Mouse (Mus musculus) limb, embryonic 14.5 days (tissue): Measurements from ENCODE around the gene Sspo. TPM values are rescaled to one million over a fixed set of nuclear protein-coding genes. Genes with fewer than 3 reads are reported as not detected.

Source experiments
- ATAC-seq: fragments of 200-750 bp; cut with Nextera tagmentation; 2 replicates; pipeline ENCODE4 v1.8.0; 2017; ENCODE audit warnings: low read depth, moderate number of reproducible peaks, moderate TSS enrichment; ENCODE audit not compliant: low FRiP score
- DNase-seq: peaks from one replicate; pipeline ENCODE4 v3.0.0-alpha.2; 2015; ENCODE audit warnings: low spot score
- H3K27ac ChIP-seq: fragments of 300-500 bp; sonication (generic); replicated peaks from 2 replicates; pipeline ENCODE4 v1.5.1; 2014; ENCODE audit warnings: low read depth, mild to moderate bottlenecking, low read length, moderate library complexity, mixed read lengths
- H3K27me3 ChIP-seq: fragments of 300-500 bp; sonication (generic); 2 replicates; pipeline ENCODE4 v1.6.1; 2014; ENCODE audit warnings: low read length, mixed read lengths; ENCODE audit not compliant: control insufficient read depth, insufficient read depth
- H3K36me3 ChIP-seq: fragments of 300-500 bp; sonication (generic); 2 replicates; pipeline ENCODE4 v1.6.1; 2014; ENCODE audit warnings: mild to moderate bottlenecking, low read length, moderate library complexity, mixed read lengths; ENCODE audit not compliant: control insufficient read depth, insufficient read depth
- H3K4me1 ChIP-seq: fragments of 300-500 bp; sonication (generic); 2 replicates; pipeline ENCODE4 v1.6.1; 2014; ENCODE audit warnings: antibody characterized with exemption, low read length, mixed read lengths; ENCODE audit not compliant: control insufficient read depth, insufficient read depth
- H3K4me2 ChIP-seq: fragments of 300-500 bp; sonication (generic); replicated peaks from 2 replicates; pipeline ENCODE4 v1.6.1; 2014; ENCODE audit warnings: low read depth, mild to moderate bottlenecking, low read length, moderate library complexity; ENCODE audit not compliant: severe bottlenecking
- H3K4me3 ChIP-seq: fragments of 300-500 bp; sonication (generic); replicated peaks from 2 replicates; pipeline ENCODE4 v1.5.1; 2014; ENCODE audit warnings: low read length
- H3K9ac ChIP-seq: fragments of 300-500 bp; sonication (generic); 2 replicates; pipeline ENCODE4 v1.6.1; 2014; ENCODE audit warnings: mild to moderate bottlenecking, low read depth, low read length, moderate library complexity; ENCODE audit not compliant: severe bottlenecking
- H3K9me3 ChIP-seq: fragments of 300-500 bp; sonication (generic); 2 replicates; pipeline ENCODE4 v1.6.1; 2016; ENCODE audit warnings: low read length; ENCODE audit not compliant: control insufficient read depth
- POLR2A ChIP-seq: fragments of 200-500 bp; IDR thresholded peaks from 2 replicates; pipeline ENCODE4 v1.8.0; 2012; ENCODE audit warnings: inconsistent platforms, mild to moderate bottlenecking, moderate library complexity, borderline replicate concordance; ENCODE audit not compliant: insufficient read depth, insufficient read length; ENCODE audit errors: extremely low read depth
- WGBS: fragments of 180-500 bp; shearing (Covaris S2); extraction: QIAGEN DNeasy Blood & Tissue Kit; methylation state at CpG from one replicate; pipeline ENCODE4 v1.1.7; 2014; 5-methylcytosine and 5-hydroxymethylcytosine counted together
- polyA plus RNA-seq, 2 experiments: library from polyadenylated mRNA; depleted of rRNA in 1 of 2; stranded (reverse) in 1 of 2; unstranded in 1 of 2; fragments of >200 nt; fragmentation: Nextera tagmentation in 1 of 2; extraction: Ambion mirVana in 1 of 2; gene quantifications; 2 replicates each; pipeline versions ENCODE4 v1.2.1 to v1.2.3; 2012 to 2014

The Sspo gene
- polyA plus RNA-seq, 2 experiments = 0.07 to 1.2 TPM

- Histone ChIP-seq H3K9ac (no peak overlapping the region), H3K4me3 (no peak overlapping the region), H3K4me1 (no peaks in the 10 kb centered on the region), H3K4me2 (no peak overlapping the region), H3K27me3 (no peaks in the 10 kb centered on the region), H3K9me3 (no peaks in the 10 kb centered on the region), H3K27ac (no peak overlapping the region), H3K36me3 (no peaks in the 10 kb centered on the region)
- ATAC-seq (no peak), DNase-seq (no peak)
- TF ChIP-seq POLR2A = no peak
- WGBS = 74% methylated on average over 4 of the region's 4 CpGs
These were observed 19.1 kb upstream of the Sspo start for GRCm38 (mm10) chr6:48428769-48429557.

GRCm38 (mm10) chr6:48430748-48431147, 17.3 kb upstream of the Sspo start:
- Histone ChIP-seq H3K27me3 (no peaks in the 10 kb centered on the region), H3K9me3 (no peaks in the 10 kb centered on the region), H3K36me3 (no peaks in the 10 kb centered on the region), H3K4me2 (no peak overlapping the region), H3K27ac (no peak overlapping the region), H3K4me1 (0 out of 2 replicates have a peak, but pooled peaks cover 6% of the 10 kb centered on the region), H3K4me3 (no peak overlapping the region), H3K9ac (no peak overlapping the region)
- DNase-seq = no peak
- no peak for TF ChIP-seq POLR2A
- WGBS = 78% methylated on average over 5 of the region's 5 CpGs
- ATAC-seq = no peak

GRCm38 (mm10) chr6:48432893-48433816, 14.9 kb upstream of the Sspo start:
- no peak for ATAC-seq
- no peak overlapping the region for H3K4me2 ChIP-seq

GRCm38 (mm10) chr6:48434651-48435050, 13.4 kb upstream of the Sspo start:
- ATAC-seq = no peak
- WGBS = 60% methylated on average over 6 of the region's 6 CpGs

More at GRCm38 (mm10) chr6:48432893-48433816, 14.9 kb upstream of the Sspo start:
- Histone ChIP-seq H3K27me3 (0 out of 2 replicates have a peak, but pooled peaks cover 3% of the 10 kb centered on the region), H3K36me3 (peaks cover 21% of the 10 kb centered on the region), H3K9me3 (no peaks in the 10 kb centered on the region), H3K9ac (no peak overlapping the region), H3K4me3 (no peak overlapping the region), H3K27ac (no peak overlapping the region), H3K4me1 (peaks cover 15% of the 10 kb centered on the region; the same call in 1 of the 2 replicates)
- WGBS = 60% methylated on average over 12 of the region's 12 CpGs
- DNase-seq = no peak
- no peak for TF ChIP-seq POLR2A

GRCm38 (mm10) chr6:48435111-48435510, 12.9 kb upstream of the Sspo start:
- ATAC-seq = no peak
- no peak for TF ChIP-seq POLR2A
- peaks cover 39% of the 10 kb centered on the region for H3K36me3 ChIP-seq
- no peak for DNase-seq
- no peaks in the 10 kb centered on the region for H3K9me3 ChIP-seq
- no peak overlapping the region for H3K4me2 ChIP-seq
- WGBS = 48% methylated on average over 4 of the region's 5 CpGs
- H3K4me1 ChIP-seq = peaks cover 25% of the 10 kb centered on the region
- H3K4me3 ChIP-seq = no peak overlapping the region
- no peak overlapping the region for H3K9ac ChIP-seq
- H3K27ac ChIP-seq = no peak overlapping the region
- H3K27me3 ChIP-seq = peaks cover 10% of the 10 kb centered on the region; the same call in 1 of the 2 replicates

More at GRCm38 (mm10) chr6:48434651-48435050, 13.4 kb upstream of the Sspo start:
- peaks cover 36% of the 10 kb centered on the region for H3K36me3 ChIP-seq
- no peak overlapping the region for H3K4me2 ChIP-seq
- H3K9ac ChIP-seq = no peak overlapping the region
- no peak overlapping the region for H3K27ac ChIP-seq
- no peak overlapping the region for H3K4me3 ChIP-seq
- peaks cover 24% of the 10 kb centered on the region for H3K4me1 ChIP-seq
- H3K9me3 ChIP-seq = no peaks in the 10 kb centered on the region
- peaks cover 10% of the 10 kb centered on the region; the same call in 1 of the 2 replicates for H3K27me3 ChIP-seq
- DNase-seq = no peak
- TF ChIP-seq POLR2A = no peak
